19 mouse cellular contexts compared by ENCODE assay signal in the genomic region with DNA sequence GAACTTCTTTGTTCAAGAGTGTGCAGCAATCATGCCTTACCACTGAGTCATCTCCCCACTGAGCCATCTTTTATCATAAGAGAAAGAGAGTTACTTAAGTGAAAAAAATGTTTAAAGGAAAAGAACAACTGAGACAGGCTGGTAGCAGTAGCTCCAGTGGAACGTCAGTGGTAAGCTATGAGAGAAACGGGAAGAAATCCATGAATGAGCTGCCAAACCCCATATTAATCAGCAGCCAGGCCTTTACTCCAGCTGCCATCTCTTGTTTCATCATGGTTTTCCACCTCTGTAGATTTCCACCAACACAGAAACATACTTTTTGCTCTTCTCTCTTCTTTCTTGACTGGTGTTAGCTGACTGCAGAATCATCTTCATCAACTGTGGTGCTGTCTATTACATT.
"Had no signal": no experiment of that assay in that cellular context is flagged by ENCODE, and none has a peak within 500 bp of the region (broad histone marks: within the 10 kb centered on the region; RNA-seq: fewer than 3 reads in every experiment).

No protein-coding gene starts in this region.

- H3K4me2 ChIP-seq: limb, embryonic 12.5 days; liver, embryonic 13.5 days; lung, embryonic 15.5 days; midbrain, embryonic 11.5 days; neural tube, embryonic 15.5 days had no signal

- H3K9me3 ChIP-seq: limb, embryonic 12.5 days; liver, embryonic 13.5 days; lung, embryonic 15.5 days; megakaryocyte, embryonic 14.5 days; neural tube, embryonic 15.5 days had no signal

- H3K4me1 ChIP-seq: limb, embryonic 12.5 days; liver, embryonic 13.5 days; lung, embryonic 15.5 days; megakaryocyte, embryonic 14.5 days; neural tube, embryonic 15.5 days had no signal

- DNase-seq: kidney, adult 9 months; kidney, postnatal 36 days; layer of hippocampus, adult 9-11 months; layer of hippocampus, postnatal 36 days; liver; liver, embryonic 13.5 days; liver, postnatal 0 days; lung, postnatal 14 days; right cerebral cortex, postnatal 4 days; spleen, adult 18-20 months; thymus, adult 18-20 months; thymus, postnatal 14 days had no signal

- H3K27me3 ChIP-seq: limb, embryonic 12.5 days; liver, embryonic 13.5 days; lung, embryonic 15.5 days; megakaryocyte, embryonic 14.5 days; neural tube, embryonic 15.5 days had no signal

- H3K9ac ChIP-seq: limb, embryonic 12.5 days; liver, embryonic 13.5 days; liver, postnatal 0 days; lung, embryonic 15.5 days; neural tube, embryonic 15.5 days had no signal

- H3K4me3 ChIP-seq: limb, embryonic 12.5 days; liver, embryonic 13.5 days; lung, embryonic 15.5 days; megakaryocyte, embryonic 14.5 days; neural tube, embryonic 15.5 days had no signal

- ATAC-seq: liver, postnatal 0 days had no signal

- H3K36me3 ChIP-seq: limb, embryonic 12.5 days; liver, embryonic 13.5 days; lung, embryonic 15.5 days; neural tube, embryonic 15.5 days had no signal

- H3K27ac ChIP-seq: kidney, postnatal 0 days; limb, embryonic 12.5 days; liver, embryonic 13.5 days; lung, embryonic 15.5 days; macrophage; neural tube, embryonic 15.5 days had no signal
